Mouse (Mus musculus): ENCODE measurements around the gene Gm3402.

DNA sequence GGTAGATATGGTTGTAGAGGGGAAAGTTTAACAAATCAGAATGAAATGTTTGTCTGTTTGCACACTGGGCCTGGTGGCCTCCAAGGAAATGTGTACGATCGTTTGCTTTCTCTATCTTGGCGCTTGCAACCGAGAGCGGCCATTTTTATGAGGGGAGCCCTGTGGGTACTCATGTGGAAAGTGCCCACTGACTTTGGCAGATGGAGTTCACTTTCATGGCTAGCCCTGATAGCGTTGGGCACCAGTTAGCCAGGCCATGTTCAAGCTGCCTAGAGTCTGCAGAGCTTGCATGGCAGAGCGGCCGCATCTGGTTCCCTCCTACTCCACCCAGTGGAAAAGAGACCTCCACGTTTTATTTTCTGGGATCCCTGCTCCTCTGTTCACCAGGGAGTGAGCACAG is 43.1 kb upstream of the Gm3402 start:
- TF ChIP-seq POLR2AphosphoS2 (IDR thresholded peaks at IDR 0.05; ENCODE audit: insufficient read length, low read depth) (no peak), MYOG (IDR thresholded peaks at IDR 0.05; ENCODE audit: control insufficient read depth in 1 of 3, insufficient read depth in 1 of 3, insufficient read length in 2 of 3, low read depth in 2 of 3) (no peak), MYOD1 (IDR thresholded peaks at IDR 0.05; ENCODE audit: control insufficient read depth in 1 of 3, insufficient read length in 2 of 3, low read depth in 2 of 3) (no peak), POLR2A (IDR thresholded peaks at IDR 0.05; ENCODE audit: insufficient read length, low read depth) (no peak), USF1 (IDR thresholded peaks at IDR 0.05; ENCODE audit: low read depth) (no peak), TCF12 (IDR thresholded peaks at IDR 0.05; ENCODE audit: insufficient read depth, poor library complexity, severe bottlenecking) (no peak)

Measured in myocyte (in vitro differentiated cells).